Mouse (Mus musculus): ENCODE data around the gene Csnk1g2.

Csnk1g2 gene

DNA sequence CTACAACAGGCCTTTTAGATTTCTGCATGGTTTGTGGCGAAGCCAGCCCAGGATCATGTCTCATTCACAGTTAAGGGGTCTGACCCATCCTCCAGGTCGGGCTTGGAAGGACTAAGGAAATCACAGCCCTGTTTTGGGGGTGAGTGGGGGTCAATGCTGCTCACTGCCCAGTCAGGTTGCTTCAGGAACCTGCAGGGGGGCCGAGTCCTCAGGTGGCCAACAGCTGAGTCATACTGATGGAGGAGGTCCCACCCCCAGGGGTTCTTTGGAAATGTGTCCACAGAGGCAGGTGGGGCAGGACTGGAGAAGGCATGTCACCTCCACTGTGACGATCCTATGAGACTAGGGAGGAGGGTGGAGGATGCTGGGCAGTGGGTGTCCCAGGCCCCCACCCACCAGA is 42.8 kb downstream of the Csnk1g2 start:
- DNase-seq, result no peak

DNA sequence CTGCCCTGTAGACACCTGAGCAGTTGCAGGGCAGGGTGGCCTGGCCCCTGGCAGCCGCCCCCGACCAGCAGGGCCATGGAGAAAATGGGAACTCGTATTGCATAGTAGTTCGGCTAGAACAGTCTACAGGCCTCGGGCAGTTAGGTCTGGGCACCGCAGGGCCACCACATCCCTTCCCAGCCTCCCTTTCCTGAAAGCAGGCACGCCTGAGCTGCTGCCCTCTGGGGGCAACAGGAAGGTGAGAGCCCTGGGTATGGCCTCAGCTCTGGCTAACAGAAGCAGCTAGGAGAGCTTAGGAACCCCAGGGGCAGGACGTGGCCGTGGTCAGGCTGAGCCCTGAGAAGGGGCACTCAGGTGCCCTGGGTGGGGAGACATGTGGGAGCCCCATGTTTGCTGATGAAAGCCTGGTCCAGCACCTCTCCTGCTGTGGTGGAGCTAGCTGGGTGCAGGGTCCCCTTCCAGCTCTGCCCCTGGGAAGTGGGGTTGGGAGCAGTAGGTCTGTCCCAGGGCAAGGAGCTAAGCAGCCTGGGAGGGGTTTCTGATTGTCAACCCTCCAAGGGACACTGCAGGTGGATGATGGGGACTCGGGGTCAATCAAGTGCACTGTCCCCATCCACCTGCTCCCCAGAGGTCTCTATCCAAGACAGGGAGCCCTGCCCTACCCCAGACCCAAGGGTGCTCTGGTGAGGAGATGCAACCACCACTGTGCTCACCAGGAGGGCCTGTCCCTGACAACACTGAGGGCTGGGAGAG is 43.5 kb downstream of the Csnk1g2 start:
- DNase-seq, result no peak

DNA sequence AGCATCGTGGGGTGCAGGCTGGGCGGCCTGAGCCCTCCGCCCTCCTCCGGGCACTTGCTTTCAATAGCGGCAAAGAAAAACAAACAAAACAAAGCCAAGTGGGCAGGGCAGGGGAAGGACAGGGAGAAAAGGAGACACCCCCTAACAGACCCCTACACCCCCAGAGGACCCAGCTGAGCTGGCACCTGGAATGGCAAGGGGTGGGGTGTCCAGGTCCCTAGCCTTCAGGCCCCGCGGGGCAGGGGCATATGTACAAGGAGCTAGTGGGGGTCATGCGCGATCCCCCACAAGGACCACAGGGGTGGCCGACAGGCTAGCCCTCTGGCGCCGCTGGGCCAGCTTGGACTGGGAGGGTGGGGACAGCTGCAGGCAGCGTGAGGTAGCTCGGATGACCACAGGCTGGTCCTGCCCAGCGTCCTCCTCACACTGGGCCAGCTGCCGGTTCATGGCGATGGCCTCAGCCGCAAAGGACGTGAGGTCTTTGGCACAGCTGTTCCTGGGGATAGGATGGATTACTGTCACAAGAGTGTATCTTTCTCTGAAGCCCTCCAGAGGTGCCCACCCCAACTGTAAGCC is 44.3 kb downstream of the Csnk1g2 start:
- no peak for DNase-seq

DNA sequence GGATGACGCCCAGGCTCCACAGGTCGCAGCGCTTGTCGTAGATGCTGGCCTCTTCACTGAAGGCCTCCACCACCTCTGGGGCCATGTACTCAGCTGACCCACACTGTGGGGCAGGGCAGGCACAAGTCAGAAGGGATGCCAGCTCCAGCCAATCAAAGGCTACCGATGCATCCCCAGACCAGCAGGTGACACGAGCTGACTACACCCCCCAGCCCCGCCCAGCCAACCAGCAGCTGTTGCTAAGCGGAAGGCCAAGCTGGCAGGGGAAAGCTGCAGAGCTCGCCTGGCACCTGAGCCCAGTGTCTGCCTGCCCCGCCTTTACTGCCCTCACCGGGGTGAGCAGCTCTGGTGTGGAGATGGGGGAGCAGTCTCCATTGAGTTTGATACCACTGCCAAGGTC is 46.0 kb downstream of the Csnk1g2 start:
- no peak for DNase-seq

DNA sequence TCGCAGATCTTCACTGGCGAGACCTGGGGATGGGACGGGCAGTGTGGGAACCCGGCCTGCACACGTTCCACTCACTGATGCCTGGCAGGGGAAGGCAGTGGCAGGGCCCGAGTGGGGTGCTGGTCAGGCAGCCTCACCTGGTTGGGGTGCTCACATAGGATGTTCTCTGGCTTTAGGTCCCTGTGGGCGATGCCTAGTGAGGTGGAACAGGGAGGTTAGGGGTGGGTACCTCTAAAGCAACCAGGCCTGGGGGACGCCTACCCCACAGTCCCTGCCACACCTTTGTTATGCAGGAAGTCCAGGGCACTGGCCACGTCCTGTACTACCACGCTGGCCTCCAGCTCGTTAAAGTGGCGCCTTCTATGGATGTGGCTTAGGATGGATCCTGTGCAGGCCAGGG is 46.4 kb downstream of the Csnk1g2 start:
- DNase-seq, result no peak

DNA sequence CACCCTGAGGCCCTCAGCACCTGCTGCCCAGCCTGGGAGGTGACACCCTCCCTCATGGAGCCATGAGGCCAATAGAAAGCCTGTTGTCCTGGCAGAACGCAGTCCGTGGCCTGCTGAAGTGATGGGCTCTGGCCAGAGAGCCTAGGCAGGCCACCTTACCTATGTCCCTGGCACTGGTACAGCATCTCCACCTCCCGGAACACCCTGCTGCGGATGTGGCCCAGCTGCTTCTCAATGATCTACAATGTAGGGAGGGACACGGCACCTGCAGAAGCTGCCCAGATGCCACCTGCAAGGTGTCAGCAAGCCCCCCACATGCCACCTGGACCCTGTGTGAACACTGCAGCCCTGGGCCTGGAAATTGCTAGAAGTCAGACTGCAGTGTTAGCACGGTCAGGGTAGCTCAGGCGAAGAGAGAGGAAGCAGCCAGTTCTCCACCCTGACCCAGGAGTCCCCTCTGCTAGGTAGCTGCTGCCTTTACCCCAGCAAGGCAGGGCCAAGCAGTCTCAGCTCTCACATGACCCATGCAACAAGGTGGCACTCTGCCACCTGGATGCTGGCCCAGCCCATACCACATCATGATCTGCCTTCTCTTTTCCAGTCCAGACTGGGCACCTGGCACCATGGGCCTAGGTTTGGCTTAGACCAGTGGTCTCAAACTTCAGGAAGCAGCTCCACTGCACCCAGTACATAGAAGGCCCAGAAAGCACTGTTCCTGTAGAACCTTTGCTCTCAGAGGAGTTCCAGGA is 47.3 kb downstream of the Csnk1g2 start:
- DNase-seq, result no peak

DNA sequence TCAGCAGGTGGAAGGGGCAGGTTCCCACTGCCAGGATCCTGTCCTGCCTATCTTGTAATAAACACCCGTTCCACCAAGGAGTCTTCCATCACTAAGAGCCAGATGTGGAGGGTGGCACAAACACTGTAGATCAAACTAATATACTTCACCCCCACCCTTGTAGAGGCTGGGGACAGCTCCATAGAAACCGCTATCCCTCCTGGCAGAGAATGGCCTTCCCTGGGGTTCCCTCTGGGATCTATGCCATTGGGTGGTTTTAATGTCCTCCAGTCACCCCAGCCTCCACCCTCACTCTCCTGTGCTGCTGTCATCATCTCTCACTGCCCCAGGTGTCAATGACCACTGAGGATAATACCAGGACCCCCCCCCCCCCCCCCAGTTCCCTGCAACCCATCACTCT is 47.9 kb downstream of the Csnk1g2 start:
- DNase-seq, result no peak

DNA sequence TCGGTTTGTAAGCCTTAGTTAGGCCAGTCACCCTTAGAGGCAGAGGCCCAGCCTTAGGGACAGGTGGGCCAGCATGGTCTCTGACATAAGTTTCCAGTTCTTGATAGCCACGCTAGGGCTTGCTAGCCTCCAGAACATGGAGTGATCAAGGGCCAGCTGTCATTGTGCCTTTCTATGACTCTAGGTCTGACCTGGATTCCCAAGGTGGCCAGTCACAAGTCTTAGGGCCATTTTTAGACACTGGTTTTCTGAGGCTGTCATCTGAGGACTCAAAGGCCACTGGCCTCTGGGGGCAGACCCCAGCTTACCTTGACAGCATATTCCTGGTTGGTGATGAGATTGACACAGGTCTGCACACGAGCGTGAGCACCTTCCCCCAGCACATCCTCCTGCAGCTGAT is 48.6 kb downstream of the Csnk1g2 start:
- no peak for DNase-seq

DNA sequence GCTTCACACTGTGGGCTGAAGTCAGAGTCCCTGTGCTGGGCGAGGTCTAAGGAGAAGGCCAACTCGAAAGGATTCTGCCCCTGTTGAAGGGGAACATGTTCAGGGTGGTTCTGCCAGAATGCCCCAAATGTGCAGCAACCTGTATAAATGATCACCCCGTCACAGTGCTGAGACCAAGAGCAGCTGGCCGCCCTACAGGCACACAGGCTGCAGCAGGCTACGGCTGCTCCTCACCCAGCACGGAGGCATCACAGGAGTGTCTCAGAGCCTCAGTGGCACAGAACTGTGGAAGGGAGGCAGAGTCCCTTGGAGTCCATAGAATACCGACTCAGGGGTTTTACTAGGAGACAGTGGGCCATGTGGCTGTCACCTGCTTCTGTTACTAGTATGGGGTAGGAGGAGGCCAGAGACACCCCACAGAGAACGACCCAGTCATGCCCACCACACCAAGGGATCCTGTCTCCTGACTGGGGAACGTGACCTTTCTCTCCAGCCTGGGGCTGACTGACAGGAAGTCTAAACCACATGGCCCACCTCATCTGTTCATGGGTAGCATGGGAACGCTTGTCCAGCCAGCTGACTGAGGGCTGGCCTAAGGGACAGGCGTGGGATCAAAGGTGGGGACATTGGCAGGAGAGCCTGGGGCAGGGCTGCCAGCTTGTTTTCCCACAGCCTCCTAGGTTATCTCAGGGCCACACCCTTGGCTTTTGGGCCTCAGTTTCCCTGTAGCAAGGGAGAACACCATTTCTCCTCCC is 49.5 kb downstream of the Csnk1g2 start:
- DNase-seq, result no peak

DNA sequence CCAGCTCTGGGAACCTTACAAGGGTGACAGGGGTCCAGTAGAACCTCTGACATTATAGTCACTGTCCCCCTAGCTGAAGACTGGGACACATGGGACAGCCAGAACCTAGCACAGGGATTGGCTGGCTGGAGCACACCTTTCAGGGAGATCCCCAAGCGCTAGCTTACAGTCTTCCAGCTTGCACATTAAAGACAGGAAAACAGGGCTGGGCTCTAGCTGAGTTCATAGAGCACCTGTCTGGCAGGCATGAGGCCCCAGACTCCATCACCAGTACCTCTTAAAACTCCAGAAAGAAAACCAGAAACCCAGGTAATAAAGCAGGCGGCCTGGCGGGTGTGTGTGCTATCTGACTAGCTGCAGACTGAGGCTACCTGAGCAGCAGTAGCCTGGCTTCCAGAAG is 51.1 kb downstream of the Csnk1g2 start:
- no peak for DNase-seq

DNA sequence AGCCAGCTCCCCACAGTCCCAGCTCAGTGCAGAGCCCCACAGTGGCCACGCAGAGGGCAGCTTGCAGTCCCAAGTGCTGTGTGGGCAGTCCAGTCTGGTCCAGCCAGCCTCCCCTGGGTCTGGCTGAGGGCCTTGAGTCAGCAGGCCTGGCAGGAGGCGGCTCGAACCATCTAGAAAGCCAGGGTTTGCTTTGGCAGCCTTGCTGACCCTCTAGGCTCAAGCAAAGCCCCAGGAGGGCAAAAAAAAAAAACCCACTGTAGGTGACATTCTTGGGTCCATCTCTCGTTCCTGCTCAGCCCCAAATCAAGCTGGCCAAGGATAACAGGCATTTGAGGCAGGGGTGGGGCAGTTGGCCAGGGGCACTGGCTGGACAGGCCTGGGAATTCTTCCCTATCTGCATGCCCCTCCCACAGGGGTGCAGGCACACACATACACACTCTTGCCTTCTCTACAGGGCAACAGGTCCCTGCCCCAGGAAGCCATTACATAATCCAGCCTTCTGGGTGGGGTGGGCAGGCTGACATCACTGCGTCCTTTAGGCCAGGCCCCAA is 51.6 kb downstream of the Csnk1g2 start:
- peak; percentile 50 for DNase-seq

DNA sequence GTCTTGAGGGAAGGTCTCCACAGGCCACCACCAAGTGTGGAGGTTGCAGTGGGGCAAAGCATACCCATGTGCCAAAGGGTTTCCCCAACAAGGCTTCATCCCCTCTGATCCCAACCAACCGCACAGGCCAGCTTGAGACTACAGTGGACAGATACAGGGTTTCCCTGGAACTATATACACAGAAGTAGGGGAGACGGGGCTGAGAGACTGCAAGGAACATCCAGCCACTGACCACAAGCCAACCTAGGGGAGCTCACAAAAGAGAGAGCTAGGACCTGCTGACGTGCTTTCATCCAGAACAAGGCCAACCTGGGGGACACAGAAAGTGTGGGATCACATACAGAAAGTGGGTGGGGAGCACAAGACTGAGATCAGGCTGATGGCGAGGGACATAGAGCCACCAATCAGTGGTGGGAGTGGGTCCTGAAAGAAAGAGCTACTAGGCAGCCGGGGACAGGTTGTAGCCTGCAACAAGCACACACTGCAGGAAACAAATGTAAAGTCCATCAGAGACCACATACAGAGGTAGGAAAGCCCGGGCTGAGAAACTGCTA is 52.3 kb downstream of the Csnk1g2 start:
- no peak for DNase-seq

DNA sequence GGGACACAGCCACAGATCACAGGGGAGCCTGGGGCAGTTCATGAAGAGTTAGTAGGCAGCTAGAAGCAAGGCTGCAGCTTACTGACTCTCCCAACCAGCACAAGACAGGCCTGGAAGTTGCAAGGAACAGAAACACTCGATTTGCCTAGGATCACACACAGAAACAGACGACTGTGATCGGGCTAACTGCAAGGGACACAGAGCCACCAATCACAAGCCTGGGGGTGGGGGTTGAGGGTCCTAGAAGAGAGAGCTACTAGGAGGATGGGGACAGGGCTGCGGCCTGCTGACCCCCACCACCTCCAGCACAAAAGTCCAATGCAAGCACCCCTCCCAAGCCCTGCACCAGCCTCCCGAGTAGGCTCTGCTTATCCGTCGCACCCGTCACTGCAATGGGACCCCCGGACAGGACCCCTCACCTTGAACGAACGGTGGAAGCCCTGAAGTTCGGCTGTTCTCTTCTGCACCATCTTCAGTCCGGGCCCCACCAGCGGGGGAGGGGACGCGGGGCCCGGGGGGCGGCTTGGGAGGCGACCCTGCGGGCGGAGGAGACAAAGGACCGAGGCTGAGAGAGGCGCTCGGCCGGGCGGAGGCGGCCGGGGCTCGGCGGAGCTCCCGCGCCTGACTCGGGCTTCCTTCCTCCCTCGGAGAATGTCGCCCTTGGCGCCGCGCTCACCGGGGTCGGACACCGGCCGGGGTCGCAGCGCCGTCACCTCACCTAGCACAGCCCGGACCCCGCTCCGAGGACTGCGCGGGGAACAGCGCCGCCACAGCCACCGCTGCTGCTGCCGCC is 53.0 kb downstream of the Csnk1g2 start:
- DNase-seq, result peak; percentile 38

DNA sequence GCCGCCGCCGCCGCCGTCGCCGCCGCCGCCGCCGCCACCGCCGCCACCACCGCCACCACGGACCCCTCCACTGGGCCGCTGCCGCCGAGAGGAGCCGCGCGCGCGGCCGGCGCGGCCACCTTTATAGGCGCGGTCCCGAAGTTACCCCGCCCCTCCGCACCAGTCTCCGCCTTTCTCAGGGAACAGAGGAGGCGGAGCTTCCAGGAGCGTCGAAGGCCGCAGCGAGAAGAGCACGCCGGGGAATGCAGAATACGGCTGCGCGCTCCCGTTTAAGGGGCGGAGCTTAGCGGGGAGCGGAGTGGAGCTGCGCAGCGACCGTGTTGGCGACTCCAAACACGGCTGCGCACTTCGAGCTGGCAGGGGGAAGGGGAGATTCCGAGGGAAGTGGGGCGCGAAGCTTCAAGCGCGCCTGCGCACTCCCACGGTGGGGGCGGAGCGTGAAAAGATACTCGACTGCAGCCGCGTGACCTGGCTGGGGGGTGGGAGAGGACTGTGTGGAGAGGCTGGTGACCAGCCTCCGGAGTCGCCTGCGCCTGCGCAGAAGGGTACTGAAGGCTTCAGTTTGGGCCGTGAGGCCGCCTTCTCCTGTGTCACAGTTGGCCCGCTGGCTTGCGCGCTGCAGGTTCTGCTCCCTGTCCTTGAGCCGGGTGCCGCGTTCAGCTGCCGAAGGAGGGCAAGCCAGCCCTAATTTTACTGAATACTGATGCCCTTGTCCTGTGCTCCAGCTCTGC is 53.7 kb downstream of the Csnk1g2 start:
- peak; percentile 99 for DNase-seq

DNA sequence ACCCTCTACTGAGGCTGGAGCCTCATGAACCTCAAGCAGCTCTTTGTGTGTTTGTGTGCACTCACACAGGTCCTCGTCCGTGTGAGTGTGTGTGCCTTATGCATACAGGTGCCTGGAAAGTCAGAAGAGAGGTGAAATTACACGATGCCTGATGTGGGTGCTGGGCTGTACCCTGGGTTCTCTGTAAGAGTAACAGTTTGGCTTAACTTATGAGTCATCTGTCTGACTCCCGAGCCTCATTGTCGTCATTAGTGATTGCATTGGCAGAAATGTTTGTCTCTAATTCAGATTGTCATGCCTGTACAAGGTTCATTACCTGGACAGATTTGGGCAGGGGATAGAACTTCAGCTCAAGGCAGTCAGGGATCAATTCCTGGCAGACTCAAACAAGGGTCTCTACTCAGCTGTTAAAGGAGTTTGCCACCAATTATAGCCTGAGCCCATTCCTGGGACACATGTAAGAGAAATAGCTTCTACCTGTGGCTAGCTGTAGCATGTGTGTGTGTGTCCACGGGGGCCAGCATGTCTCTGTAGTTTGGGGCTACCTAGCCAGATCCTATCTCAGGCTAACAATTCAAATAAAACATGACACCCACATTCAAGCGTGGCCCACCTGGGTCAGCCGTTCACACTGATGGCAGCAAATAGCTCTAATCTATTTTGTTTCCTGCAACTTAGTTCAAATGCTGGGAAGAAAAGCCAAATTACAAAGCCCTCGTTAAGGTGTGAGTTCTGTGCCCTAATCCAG is 54.7 kb downstream of the Csnk1g2 start:
- peak; percentile 41 for DNase-seq

DNA sequence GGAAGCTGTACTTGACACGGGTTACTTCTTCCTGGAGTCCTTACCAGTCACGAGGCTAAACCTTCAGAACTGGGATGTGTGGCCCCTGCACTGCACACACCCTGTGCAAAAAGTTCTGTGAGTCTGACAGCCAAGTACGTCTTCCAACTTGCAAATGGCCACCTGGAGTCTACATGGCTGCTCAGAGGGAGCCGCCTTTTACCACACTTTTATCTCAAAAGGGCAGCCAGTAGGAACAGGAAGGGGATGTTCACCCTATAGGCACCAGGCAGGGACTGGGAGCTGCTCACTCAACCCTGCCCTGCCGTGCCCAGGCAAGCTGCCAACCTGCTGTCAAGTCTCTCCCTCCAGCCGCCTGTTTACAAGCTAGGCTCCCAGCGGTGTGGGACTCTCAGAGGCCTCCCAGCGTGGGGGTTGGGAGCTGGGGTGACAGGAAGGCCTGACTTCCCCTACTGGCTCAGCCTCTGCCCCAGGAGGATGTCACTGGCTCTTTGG is 55.4 kb downstream of the Csnk1g2 start, which contains the start of gene Mknk2:
TSS of gene Mknk2 (minus strand) at position 171 of the 495 bp plus-strand sequence.
- peak; percentile 91 for DNase-seq

DNA sequence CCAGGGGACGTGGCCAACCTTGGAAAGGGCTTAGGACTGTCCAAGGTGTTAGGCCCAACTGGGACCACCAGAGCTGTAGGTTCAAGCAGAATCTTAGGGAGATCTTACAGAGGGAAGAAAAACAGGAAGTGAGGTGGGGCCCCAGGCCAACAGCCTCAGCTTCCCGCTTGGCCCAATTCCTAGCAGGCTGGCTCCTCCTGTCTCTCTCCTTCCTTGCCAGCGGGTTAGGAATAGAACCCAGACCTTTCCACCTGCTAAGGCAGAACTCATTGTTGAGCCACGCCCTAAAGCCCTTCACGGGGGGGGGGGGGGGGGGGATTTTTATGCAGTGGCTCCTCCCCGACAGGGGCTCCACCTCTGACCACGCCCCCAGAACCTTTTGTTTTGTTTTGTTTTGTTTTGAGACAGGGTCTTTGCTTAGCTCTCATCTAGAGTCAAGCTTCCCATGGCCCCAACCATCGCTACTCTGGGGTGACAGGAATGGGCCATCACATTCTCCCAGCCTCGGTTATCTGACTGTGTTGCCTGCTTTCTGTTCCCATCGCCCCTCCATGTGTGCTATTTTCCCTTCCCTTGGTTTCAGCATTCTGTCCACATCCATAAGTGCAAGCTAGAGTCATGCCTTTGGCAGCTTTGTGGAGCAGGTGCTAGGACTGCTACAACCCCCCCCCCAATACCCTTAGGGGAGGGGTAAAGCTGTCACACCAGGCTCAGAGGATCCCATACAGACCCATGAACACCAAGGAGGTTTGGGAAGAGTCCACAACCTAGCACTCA is 56.2 kb downstream of the Csnk1g2 start:
- peak; percentile 75 for DNase-seq

DNA sequence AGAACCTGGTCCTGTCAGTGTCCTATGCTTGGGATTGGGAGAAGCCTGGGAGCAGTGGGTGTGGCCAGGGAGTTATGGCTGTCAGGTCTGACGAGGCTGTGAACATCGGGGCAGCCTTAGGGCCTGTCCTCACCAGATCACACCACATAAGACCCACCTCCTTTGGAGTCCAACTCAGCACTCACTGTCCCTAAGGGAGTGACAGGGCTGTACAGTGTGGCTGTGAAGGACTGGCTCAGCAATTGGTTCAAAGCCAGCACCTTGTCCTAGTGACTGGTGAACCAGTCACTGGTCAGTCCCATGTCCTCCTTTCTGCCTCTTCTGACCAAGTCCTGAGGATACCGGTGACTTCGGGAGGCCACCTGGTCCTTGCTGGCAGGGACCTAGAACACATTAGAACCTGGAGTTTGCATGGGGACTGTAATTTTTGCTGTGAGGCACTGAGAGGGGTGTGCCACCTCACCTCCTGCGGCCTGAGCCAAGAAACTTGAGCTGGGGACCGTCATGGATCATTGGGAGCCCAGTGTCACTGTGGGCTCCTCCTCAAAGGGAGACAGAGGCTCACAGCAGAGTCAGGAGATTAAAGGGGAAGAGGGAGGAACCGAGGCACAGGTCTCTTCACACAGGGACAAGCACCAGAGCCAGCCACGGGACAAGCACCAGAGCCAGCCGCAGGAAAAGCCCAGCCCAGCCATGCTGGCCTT is 57.1 kb downstream of the Csnk1g2 start:
- no peak for DNase-seq

DNA sequence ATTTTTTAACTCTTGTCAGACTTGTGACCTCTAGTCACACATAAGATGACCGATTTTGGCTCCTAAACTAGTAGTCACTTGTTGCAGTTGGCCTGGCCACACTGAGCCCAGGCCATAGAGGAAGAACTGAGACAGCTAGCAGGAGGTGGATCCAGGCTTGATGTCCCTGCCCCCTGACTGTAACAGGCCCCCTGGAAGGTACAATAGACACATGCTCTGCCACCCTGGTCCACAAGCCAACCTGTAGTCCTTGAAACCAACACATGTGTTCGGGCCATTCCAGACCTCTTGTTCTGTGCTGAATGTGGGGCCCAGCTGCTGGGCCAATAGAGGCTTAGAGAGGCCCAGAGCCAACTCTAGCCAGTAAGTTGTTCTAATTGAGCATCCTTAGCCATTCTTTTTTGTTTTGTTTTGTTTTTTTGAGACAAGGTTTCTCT is 57.6 kb downstream of the Csnk1g2 start:
- no peak for DNase-seq
